ENCODE assay signal across 33 mouse cellular contexts in the genomic region with DNA sequence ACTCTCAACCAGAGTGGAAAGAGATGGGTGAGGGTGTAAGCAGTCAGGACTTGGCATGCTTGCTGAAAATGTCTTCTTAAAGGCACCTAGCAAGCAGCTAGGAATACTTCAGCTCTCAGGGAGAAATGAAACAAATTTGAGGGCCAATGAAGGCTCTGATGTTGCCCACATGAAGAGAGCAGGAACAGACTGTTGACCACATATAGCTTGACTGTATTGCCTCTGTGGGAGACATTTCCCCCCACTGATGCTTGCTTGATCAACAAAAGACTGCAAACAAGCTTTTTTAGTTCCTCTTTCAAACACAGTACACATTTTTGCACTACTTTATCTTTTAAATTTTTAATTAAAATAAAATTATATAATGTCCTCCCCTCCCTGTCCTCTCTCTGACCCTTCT.
"Had no signal": no experiment of that assay in that cellular context is flagged by ENCODE, and none has a peak within 500 bp of the region (broad histone marks: within the 10 kb centered on the region; RNA-seq: fewer than 3 reads in every experiment).

No protein-coding gene starts in this region.

- H3K4me1 ChIP-seq: hindbrain, embryonic 10.5 days; intestine, embryonic 15.5 days had no signal

- H3K27me3 ChIP-seq: heart, embryonic 12.5 days; heart, embryonic 13.5 days; heart, embryonic 15.5 days; hindbrain, embryonic 12.5 days; hindbrain, embryonic 15.5 days; intestine, embryonic 15.5 days; kidney, embryonic 15.5 days had no signal

- H3K9ac ChIP-seq: heart, embryonic 12.5 days; heart, embryonic 13.5 days; heart, embryonic 15.5 days; hindbrain, embryonic 12.5 days; hindbrain, embryonic 14.5 days; hindbrain, embryonic 15.5 days; intestine, embryonic 15.5 days; kidney, embryonic 15.5 days had no signal

- DNase-seq: heart, postnatal 10 days; heart, postnatal 36 days; heart, postnatal 4 days; kidney, adult 11 months; kidney, adult 18-20 months; kidney, adult 2 months; kidney, adult 8-10 months; kidney, adult 9 months; kidney, postnatal 10 days; kidney, postnatal 14 days; kidney, postnatal 25 days; kidney, postnatal 36 days; kidney, postnatal 4 days; layer of hippocampus, adult 9-11 months; layer of hippocampus, postnatal 36 days had no signal

- ATAC-seq: hindbrain, postnatal 0 days; inflammation-experienced regulatory T-cells, adult 6 months; intestine, embryonic 15.5 days; intestine, embryonic 16.5 days; intestine, postnatal 0 days had no signal

- H3K4me2 ChIP-seq: heart, embryonic 11.5 days; heart, embryonic 12.5 days; heart, embryonic 13.5 days; heart, embryonic 15.5 days; hindbrain, embryonic 12.5 days; hindbrain, embryonic 14.5 days; hindbrain, embryonic 15.5 days; intestine, embryonic 15.5 days; kidney, embryonic 15.5 days had no signal

- H3K27ac ChIP-seq: heart, embryonic 10.5 days; heart, embryonic 13.5 days; heart, embryonic 15.5 days; hindbrain, embryonic 10.5 days; hindbrain, embryonic 12.5 days; hindbrain, embryonic 14.5 days; hindbrain, embryonic 15.5 days; hindbrain, postnatal 0 days; intestine, embryonic 15.5 days; kidney, embryonic 15.5 days; kidney, postnatal 0 days; layer of hippocampus, adult 2 months; left cerebral cortex, adult 2 months had no signal

- H3K4me3 ChIP-seq: heart, embryonic 10.5 days; heart, embryonic 12.5 days; heart, embryonic 13.5 days; heart, embryonic 15.5 days; hindbrain, embryonic 10.5 days; hindbrain, embryonic 12.5 days; hindbrain, embryonic 15.5 days; intestine, embryonic 15.5 days; kidney, embryonic 15.5 days; layer of hippocampus, adult 2 months; left cerebral cortex, adult 2 months had no signal

- H3K9me3 ChIP-seq: heart, embryonic 10.5 days; heart, embryonic 12.5 days; heart, embryonic 13.5 days; heart, embryonic 15.5 days; hindbrain, embryonic 10.5 days; hindbrain, embryonic 12.5 days; hindbrain, embryonic 15.5 days; intestine, embryonic 15.5 days; kidney, embryonic 15.5 days had no signal

- H3K36me3 ChIP-seq: heart, embryonic 10.5 days; heart, embryonic 12.5 days; heart, embryonic 13.5 days; heart, embryonic 15.5 days; hindbrain, embryonic 10.5 days; hindbrain, embryonic 12.5 days; hindbrain, embryonic 15.5 days; intestine, embryonic 15.5 days; kidney, embryonic 15.5 days had no signal
